Mouse (Mus musculus) kidney, adult 9 months (tissue): ENCODE data around the gene Creld1.

Experiments
- DNase-seq: peaks from one replicate; pipeline ENCODE4 v3.0.0; 2022

The Creld1 gene

DNA sequence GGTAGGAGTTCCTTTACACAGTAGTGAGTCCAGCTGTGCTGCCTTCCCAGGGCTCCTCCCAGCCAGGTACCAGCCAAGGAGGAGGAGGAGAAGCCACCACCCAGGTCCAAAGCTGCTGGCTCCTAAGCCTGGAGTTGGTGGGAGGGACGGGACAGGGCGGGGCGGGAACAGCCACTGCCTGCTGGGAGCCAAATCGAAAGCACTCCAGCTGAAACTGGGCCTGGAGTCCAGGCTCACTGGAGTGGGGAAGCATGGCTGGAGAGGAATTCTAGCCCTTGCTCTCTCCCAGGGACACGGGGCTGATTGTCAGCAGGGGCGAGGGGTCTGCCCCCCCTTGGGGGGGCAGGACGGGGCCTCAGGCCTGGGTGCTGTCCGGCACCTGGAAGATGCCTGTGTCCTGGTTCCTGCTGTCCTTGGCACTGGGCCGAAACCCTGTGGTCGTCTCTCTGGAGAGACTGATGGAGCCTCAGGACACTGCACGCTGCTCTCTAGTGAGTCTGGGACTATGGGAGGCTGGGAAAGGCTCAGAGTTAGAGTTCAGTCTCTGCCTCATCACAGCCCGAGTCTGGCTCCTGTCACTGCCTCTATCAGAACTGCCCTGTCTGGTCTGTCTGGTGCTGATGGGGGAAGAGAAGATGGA is 11.7 kb upstream of the Creld1 start, which contains the start of gene Il17rc:
Gene Il17rc, plus strand, starts transcription at position 131 of the 640 bp plus-strand sequence.
- DNase-seq, result peak; percentile 81

- no peak for DNase-seq
These were observed 11.0 kb upstream of the Creld1 start for GRCm38 (mm10) chr6:113472061-113472460.

- no peak for DNase-seq
These were observed 9.9 kb upstream of the Creld1 start for GRCm38 (mm10) chr6:113473246-113473645.

GRCm38 (mm10) chr6:113473715-113474114 is 9.4 kb upstream of the Creld1 start:
- no peak for DNase-seq

- no peak for DNase-seq
These were observed 5.7 kb upstream of the Creld1 start for GRCm38 (mm10) chr6:113477353-113477752.

- DNase-seq, result no peak
These were observed 4.2 kb upstream of the Creld1 start for GRCm38 (mm10) chr6:113478906-113479305.

DNA sequence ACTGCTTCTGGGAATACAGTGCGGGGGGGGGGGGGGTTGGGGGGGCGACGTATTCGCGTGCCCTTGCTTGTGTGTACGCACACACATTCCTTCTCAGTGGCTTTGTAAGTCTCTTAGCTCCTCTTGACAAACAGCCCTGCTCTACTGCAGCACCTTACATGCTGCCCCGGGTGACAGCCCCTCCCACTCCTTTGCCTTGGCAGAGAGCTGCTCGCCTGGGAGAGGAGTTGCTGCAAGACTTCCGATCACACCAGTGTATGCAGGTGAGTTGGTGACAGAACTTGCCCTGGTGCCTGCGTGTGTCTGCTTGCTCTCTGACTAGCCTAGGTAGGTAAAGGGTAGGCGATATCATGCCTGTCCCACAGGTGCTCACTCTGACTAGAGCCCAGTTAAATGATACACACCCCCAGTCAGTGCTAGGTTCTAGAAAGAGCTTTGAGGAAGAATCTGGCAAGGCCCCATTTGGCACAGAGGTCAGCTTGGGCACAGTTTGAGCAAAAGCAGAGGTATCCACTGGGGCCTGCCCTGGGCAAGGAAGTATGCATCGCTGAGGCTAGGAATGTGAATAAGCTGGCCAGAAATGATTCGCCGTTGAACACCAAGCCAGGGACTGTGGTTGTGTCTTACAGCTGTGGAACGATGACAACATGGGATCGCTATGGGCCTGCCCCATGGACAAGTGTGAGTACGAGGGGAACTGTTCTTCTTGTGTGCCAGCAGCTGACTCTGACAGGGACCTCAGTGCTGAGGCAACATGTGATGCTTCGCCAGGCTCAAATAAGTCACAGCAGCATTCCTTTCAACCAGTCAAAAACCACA is 2.3 kb upstream of the Creld1 start:
- peak; percentile 64 for DNase-seq

- DNase-seq, result no peak
These were observed 509 bp upstream of the Creld1 start for GRCm38 (mm10) chr6:113482477-113483099.

GRCm38 (mm10) chr6:113483729-113484128 is 632 bp downstream of the Creld1 start:
- DNase-seq, result no peak

- peak; percentile 74 for DNase-seq
These were observed 4.1 kb downstream of the Creld1 start for GRCm38 (mm10) chr6:113487125-113487576.

GRCm38 (mm10) chr6:113489410-113489809 is 6.3 kb downstream of the Creld1 start:
- DNase-seq, result no peak

- DNase-seq, result no peak
These were observed 9.2 kb downstream of the Creld1 start for GRCm38 (mm10) chr6:113492101-113492864.

- DNase-seq, result peak; percentile 80
These were observed 11.2 kb downstream of the Creld1 start for GRCm38 (mm10) chr6:113494258-113494788.

DNA sequence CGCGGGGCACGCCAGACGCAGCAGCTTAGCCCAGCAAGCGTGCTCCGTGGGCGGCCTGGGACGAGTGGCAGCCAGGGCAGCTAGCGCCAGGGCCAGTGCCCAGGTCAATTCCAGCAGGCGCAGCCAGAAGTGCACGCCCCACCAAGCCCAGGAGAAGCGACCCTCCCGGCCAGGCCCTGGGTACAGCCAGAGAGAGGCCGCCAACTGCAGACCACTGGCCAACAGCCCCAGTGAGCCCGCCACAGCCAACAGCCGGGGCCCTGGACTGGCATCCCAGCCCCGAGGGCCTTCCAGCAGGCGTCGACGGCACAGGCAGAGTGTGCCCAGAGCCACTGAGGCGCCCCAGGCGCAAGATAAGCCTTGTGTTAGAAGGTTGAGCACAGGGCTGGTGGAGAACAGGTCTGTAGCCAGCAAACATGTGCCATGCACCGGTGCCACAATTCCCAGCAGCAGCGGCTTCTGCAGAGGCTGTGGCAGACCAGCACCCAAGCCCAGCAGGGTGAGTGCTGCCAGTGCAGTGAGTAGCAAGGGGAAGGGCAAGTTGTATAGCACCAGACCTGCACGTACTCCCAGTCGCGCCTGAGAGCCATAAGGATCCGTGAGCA is 12.1 kb downstream of the Creld1 start:
- no peak for DNase-seq

DNA sequence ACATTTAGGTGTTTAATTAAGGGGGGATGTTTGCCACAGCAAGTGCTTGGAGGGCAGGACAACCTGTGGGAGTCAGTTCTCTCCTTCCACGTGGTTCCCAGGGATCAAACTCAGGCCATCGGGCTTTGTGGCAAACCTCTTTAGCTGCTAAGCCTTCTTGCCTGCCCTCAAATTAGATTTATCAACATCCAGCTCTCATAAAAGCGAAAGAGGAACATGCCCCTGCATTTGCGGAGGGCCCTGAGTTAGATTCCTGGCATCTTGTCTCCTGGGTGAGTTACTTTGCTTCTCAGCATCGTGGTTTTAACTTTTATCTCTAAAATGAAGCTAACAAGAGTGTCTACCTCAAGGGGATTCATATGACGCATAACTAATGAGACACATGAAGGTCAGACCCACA is 16.2 kb downstream of the Creld1 start:
- no peak for DNase-seq

GRCm38 (mm10) chr6:113501388-113502084 is 18.4 kb downstream of the Creld1 start, which contains the start of gene Prrt3:
Gene Prrt3, minus strand, starts transcription at chr6:113501931.
- DNase-seq, result no peak

- no peak for DNase-seq
These were observed 19.7 kb downstream of the Creld1 start for GRCm38 (mm10) chr6:113502801-113503200.

DNA sequence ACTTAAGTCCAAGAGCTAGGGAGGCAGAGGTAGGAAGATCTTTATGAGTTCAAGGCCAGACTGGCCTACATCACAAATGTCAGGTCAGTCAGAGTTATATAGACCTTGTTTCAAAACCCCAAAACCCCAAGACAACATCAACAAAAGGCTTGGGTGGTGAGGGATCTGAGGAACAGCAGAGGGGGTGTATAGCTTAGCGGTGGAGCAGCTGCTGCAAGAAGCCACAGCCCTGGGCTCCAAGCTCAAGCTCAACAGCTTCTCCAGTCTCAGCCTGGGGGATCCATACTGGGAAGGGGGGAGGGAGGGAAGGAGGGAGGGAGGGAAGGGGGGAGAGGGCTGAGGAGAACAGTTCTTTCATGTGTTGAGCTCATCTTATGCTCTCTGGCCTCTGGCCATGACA is 22.6 kb downstream of the Creld1 start:
- no peak for DNase-seq

DNA sequence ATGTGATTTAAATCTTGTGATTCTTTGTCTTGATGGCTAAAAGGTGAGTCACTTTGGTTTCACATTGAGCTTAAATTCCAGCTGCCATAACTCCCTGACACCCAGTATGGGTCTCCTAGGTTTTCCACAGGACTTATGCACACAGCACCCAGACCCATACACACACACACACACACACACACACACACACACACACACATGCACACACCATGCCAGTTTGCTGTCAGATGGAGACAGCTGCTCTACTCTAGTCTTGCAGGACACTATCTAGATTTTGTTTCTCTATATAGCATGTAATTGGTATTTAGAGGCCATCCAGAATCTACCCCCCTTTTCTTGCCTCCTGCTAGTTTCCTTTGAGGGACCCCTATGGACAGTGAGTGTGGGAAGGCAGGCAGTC is 24.0 kb downstream of the Creld1 start:
- no peak for DNase-seq

GRCm38 (mm10) chr6:113508272-113508946 is 25.3 kb downstream of the Creld1 start:
- no peak for DNase-seq

DNA sequence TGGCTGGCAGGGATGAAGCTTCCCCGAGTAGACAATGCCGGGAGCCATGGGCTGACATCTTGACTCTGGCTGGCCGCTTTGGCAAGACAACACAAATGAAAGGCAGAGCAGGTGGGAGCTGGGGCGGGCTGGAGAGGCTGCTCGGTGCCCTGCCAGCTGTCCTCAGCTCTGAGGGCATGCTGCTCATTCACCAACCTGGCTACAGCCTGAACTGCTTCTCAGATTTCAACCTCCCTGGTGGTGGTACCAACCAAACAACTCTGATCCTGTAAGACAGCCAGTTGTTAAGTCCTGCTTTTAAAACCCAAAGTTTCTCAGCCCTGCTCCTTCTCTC is 25.8 kb downstream of the Creld1 start:
- no peak for DNase-seq
